Mouse (Mus musculus): ENCODE results near the gene Cnot3. TPM values are rescaled to one million over a fixed set of nuclear protein-coding genes. Genes with fewer than 3 reads are reported as not detected.

The Cnot3 gene
- polyA plus RNA-seq, 1 experiment from 2014 or later = 55.3 TPM

DNA sequence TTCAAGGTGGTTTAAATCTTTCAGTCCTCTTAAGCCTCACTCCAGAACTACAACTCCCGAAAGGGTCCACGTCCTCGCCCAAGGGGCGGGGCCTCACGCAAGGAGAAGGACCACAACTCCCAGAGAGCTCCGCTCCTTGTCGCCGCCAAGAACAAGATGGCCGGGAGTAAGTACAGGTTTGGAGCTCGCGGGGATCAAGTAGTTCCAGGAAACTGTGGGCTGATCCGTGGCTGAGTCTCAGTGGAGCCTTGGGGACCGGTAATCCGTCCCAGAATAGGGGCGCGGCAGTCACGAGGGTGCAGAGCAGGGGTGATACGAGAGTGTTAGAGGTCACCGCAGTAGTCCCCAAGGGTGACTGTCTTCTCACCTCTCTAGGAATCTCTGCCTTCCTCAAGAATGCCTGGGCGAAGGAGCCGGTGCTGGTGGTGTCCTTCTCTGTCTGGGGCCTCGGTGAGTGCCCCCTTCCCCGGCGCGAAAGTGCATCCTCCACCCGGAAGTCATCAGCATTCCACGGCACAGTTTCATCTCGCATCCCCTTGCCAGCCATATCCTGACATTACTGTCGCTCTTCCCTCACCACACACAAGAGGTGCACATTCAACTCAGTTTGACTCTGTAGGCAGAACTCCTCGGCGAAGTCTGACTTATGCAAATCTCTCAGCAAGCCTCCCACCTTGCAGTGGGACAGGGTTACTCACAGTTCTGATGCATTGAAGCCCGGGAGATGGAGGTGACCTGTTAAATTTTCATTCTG is 27.6 kb upstream of the Cnot3 start, which contains the start of gene Ndufa3:
Gene Ndufa3, plus strand, starts transcription at position 132 of the 754 bp plus-strand sequence.
- H3K4me2 ChIP-seq = peak within 1 kb of the TSS; percentile 76
- peaks cover 10% of the 10 kb centered on the region for H3K4me1 ChIP-seq
- peaks cover 34% of the 10 kb centered on the region for H3K36me3 ChIP-seq (ENCODE audit: poor library complexity, severe bottlenecking)
- no peaks in the 10 kb centered on the region for H3K9me3 ChIP-seq (replicated peaks)
- H3K9ac ChIP-seq = peak within 1 kb of the TSS; percentile 89
- H3K27ac ChIP-seq = 0 out of 2 replicates have a peak within 1 kb of the TSS, but pooled peaks have one; percentile 25
- H3K27me3 ChIP-seq = no peaks in the 10 kb centered on the region
- ATAC-seq = peak; percentile 98
- WGBS = under 1% methylated on average over 29 of the region's 32 CpGs
- H3K4me3 ChIP-seq = peak within 1 kb of the TSS; percentile 79

DNA sequence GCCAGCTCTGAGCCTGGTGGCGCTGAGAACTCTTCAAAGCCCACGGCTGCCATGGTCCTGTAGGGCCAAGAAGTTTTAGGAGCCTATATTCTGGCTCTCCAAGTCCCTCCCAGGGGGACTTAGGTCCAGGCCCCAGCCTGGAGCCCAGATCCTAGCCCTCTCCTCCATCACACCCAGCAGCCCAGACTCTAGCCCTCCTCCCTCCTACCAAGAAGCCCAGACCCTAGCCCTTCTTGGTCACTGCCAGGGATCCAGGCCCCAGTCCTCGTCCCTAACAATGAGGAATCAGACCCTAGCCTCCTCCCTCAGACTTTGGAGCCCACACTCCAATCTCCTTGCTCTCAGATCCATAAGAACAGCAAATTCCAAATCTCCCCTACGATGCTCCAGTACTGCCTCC is 16.0 kb upstream of the Cnot3 start:
- Histone ChIP-seq H3K9ac (peak overlapping the region; percentile 84), H3K27ac (peak overlapping the region; percentile 40; the same call in 1 of the 2 replicates), H3K4me3 (peak overlapping the region; percentile 70), H3K9me3 (replicated peaks) (no peaks in the 10 kb centered on the region), H3K36me3 (ENCODE audit: poor library complexity, severe bottlenecking) (peaks cover 41% of the 10 kb centered on the region), H3K4me2 (peak overlapping the region; percentile 97), H3K27me3 (no peaks in the 10 kb centered on the region), H3K4me1 (peaks cover 29% of the 10 kb centered on the region)
- 33% methylated on average over 4 of the region's 4 CpGs for WGBS
- ATAC-seq = peak; percentile 42

DNA sequence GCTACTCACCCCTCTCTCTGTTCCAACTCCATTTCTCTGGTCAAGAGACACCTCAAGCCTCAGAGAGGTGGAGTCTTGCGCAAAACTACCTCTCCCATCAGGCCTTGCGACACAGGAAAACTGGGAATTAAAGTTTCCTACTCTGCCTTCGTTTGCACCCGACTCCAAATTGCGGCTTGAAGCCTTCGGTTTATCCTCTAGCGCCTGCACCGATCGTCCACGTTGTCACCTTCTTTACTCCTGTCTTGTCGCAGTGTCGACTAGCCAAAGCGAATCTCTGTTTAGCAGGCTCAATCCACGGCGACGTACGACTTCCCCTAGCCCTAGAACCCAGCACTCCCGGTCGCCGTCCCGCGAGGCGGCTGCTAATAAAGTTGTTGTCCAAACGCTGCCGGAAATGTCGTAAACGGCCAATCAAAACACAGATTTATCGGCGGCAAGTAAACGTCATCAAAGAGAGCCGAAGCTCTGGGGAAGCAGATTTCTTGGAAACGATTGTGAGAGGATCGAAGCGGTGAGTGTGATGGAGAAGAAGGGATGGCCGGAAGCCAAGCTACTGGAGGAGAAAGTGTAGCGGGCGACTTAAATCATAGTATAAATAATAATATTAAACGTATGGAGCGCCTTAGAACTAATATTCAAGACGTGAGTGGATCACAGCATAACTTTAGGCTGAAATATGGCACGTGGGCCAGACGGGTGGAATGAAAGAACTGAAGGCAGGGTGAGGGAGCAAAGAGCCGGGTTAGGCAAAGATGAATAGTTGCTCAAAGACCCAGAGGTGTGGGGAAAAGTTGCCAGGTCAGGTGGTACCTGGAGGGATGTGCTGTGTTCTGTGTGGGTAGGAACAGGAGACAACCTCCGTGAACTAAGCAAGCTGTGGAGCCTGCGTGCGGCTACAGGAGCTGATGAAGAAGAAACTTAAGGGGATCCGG is 15.3 kb upstream of the Cnot3 start, which contains the start of the genes Tfpt and Prpf31:
Gene Tfpt, minus strand, starts transcription at position 387 of the 935 bp plus-strand sequence.
Gene Prpf31, plus strand, starts transcription at position 443 of the 935 bp plus-strand sequence.
- Histone ChIP-seq H3K4me1 (peaks cover 29% of the 10 kb centered on the region), H3K4me3 (peak within 1 kb of the TSS; percentile 70), H3K9me3 (replicated peaks) (no peaks in the 10 kb centered on the region), H3K36me3 (ENCODE audit: poor library complexity, severe bottlenecking) (peaks cover 41% of the 10 kb centered on the region), H3K27me3 (no peaks in the 10 kb centered on the region), H3K9ac (peak within 1 kb of the TSS; percentile 84), H3K27ac (peak within 1 kb of the TSS; percentile 40), H3K4me2 (peak within 1 kb of the TSS; percentile 97)
- ATAC-seq = peak; percentile 90
- 2% methylated on average over 47 of the region's 47 CpGs for WGBS

DNA sequence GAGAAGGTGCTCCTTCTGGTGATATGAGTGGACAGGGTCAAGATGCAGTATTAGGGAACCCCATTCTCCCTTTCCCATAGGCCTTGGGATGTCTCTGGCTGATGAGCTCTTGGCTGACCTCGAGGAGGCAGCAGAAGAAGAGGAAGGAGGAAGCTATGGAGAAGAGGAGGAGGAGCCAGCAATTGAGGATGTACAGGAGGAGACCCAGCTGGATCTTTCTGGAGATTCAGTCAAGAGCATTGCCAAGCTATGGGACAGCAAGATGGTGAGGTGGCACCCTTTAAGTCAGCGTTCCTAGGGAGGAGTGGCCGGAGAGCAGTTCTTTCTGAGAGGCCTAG is 14.6 kb upstream of the Cnot3 start:
- WGBS = 63% methylated on average over 3 of the region's 3 CpGs

DNA sequence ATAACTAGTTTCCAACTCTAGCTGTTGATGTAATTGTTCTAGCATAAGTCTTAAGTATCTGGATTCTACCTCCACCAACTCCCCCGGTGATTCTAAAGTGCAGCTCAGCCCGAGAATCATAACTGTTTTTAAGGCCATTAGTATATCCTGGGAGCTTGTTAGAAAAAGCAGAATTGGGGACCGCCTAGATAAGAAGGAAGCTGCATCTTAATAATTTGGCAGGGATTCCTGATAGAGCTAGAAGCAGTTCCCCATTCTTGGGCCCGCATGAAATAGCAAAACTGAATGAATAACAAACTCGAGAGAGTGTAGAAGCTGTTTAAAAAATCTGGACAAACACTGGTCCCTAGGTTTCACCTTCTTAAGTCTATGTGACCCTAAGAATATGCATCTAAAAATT is 1.7 kb upstream of the Cnot3 start:
- Histone ChIP-seq H3K4me3 (no peak overlapping the region), H3K4me1 (peaks cover 30% of the 10 kb centered on the region), H3K9me3 (replicated peaks) (no peaks in the 10 kb centered on the region), H3K27ac (no peak overlapping the region), H3K9ac (no peak overlapping the region), H3K36me3 (ENCODE audit: poor library complexity, severe bottlenecking) (peaks cover 46% of the 10 kb centered on the region), H3K27me3 (no peaks in the 10 kb centered on the region), H3K4me2 (peak overlapping the region; percentile 93; the same call in 1 of the 2 replicates)
- 75% methylated on average over 5 of the region's 5 CpGs for WGBS
- no peak for ATAC-seq

More for the DNA sequence above, 14.6 kb upstream of the Cnot3 start:
- Histone ChIP-seq H3K27ac (no peak overlapping the region), H3K9me3 (replicated peaks) (no peaks in the 10 kb centered on the region), H3K36me3 (ENCODE audit: poor library complexity, severe bottlenecking) (peaks cover 41% of the 10 kb centered on the region), H3K4me1 (peaks cover 29% of the 10 kb centered on the region), H3K27me3 (no peaks in the 10 kb centered on the region), H3K9ac (peak overlapping the region; percentile 75), H3K4me3 (peak overlapping the region; percentile 70), H3K4me2 (peak overlapping the region; percentile 97)
- ATAC-seq = peak; percentile 7; the same call in 1 of the 2 replicates

DNA sequence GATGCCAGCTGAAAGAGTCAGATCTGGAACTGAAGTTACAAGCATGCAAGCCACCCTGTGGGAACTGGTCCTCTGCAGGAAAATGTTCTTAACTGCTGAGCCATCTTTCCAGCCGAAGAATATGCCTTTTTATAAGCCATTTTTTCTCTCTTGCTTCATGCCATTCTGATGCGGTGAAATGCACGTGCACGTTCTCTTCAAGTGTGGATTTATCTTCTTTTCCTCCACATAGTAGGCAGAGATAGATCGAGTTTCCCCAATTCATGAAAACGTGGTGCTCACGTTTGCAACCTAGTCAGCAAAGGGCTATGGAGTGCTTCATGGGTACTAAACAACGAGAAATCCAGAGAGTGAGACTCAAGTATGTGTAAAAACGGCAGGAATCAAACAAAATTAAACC is 1.2 kb upstream of the Cnot3 start:
- 24% methylated on average over 9 of the region's 9 CpGs for WGBS
- H3K4me3 ChIP-seq = peak overlapping the region; percentile 95
- no peak for ATAC-seq
- peaks cover 34% of the 10 kb centered on the region for H3K4me1 ChIP-seq
- peak overlapping the region; percentile 93 for H3K4me2 ChIP-seq
- H3K9me3 ChIP-seq (replicated peaks) = no peaks in the 10 kb centered on the region
- no peak overlapping the region for H3K27ac ChIP-seq
- H3K27me3 ChIP-seq = no peaks in the 10 kb centered on the region
- 0 out of 2 replicates have a peak overlapping the region, but pooled peaks have one; percentile 1 for H3K9ac ChIP-seq
- H3K36me3 ChIP-seq (ENCODE audit: poor library complexity, severe bottlenecking) = peaks cover 42% of the 10 kb centered on the region

DNA sequence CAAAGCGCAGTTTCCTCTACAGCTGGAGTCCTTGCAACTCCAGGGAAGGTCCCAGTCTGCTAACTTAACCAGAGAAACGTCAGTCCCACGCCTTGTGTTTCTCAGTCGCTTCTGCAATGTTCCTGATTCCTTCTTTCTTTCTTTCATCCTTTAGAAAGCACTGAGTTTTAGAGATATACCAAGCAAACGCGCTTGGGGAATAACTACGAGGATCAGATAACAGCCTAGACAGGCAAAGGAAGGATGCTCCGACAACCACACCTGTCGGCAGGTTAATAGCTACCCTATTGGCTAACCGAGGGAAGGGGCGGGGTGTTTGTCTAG is 758 bp upstream of the Cnot3 start:
- peak overlapping the region; percentile 95 for H3K4me3 ChIP-seq

DNA sequence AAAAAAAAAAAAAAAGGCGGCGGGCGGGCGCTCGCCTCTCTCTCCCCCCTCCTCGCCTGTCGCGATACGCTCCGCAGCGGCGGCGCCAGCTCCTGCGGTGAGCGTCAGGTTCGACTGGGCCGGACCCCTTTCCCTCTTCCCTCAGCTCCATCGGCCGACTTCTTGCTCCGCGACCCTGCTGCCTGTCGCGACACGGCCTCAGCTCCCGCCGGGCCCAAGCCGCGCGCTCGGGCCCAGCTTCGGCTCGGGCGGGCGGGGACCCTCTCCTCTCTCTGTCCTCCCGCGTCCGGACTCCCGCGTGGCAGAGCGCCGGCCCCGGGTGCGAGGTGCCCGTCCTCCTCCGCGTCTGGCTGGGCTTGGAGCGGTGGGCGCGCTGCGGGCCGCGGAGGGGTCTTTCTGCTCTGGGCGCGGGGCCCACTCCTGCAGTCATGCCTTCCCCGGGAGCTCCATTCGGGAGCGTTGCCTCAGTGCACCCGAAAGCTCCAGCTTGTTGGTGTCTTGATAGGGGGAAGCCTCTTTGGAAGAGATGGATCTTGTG is 489 bp downstream of the Cnot3 start:
- Histone ChIP-seq H3K9me3 (replicated peaks) (no peaks in the 10 kb centered on the region), H3K36me3 (ENCODE audit: poor library complexity, severe bottlenecking) (peaks cover 31% of the 10 kb centered on the region), H3K4me1 (peaks cover 43% of the 10 kb centered on the region), H3K27me3 (no peaks in the 10 kb centered on the region), H3K9ac (peak overlapping the region; percentile 99), H3K27ac (peak overlapping the region; percentile 97), H3K4me2 (peak overlapping the region; percentile 93), H3K4me3 (peak overlapping the region; percentile 95)
- ATAC-seq = no peak; the same call in 1 of the 2 replicates
- under 1% methylated on average over 51 of the region's 58 CpGs for WGBS

More for the DNA sequence above, 758 bp upstream of the Cnot3 start:
- no peaks in the 10 kb centered on the region for H3K27me3 ChIP-seq
- peak overlapping the region; percentile 93 for H3K4me2 ChIP-seq
- peaks cover 38% of the 10 kb centered on the region for H3K4me1 ChIP-seq
- H3K9ac ChIP-seq = 0 out of 2 replicates have a peak overlapping the region, but pooled peaks have one; percentile 1
- ATAC-seq = no peak
- peaks cover 38% of the 10 kb centered on the region for H3K36me3 ChIP-seq (ENCODE audit: poor library complexity, severe bottlenecking)
- WGBS = 1% methylated on average over 11 of the region's 11 CpGs
- no peaks in the 10 kb centered on the region for H3K9me3 ChIP-seq (replicated peaks)
- peak overlapping the region; percentile 97; the same call in 1 of the 2 replicates for H3K27ac ChIP-seq

DNA sequence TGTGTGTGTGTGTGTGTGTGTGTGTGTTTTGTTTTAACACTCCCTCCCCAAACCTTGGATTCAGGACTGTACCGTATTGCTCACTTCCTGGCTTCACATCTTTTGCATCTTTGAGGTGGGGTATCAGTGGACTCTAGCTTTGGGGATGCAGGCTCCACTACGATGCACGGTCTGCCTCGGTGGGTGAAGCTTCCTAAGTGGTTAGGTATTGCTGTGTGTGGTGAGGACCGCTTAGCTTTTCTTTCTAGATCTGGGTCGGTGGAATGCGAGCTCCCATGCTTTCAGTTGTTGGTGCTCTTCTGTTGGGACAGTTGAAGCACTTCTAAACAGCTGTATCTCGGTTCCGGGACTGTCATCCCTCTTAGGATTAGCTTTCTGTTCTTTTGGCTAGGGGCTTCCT is 1.1 kb downstream of the Cnot3 start:
- Histone ChIP-seq H3K36me3 (ENCODE audit: poor library complexity, severe bottlenecking) (peaks cover 31% of the 10 kb centered on the region), H3K27me3 (no peaks in the 10 kb centered on the region), H3K4me2 (peak overlapping the region; percentile 93), H3K27ac (peak overlapping the region; percentile 97), H3K9me3 (replicated peaks) (no peaks in the 10 kb centered on the region), H3K4me1 (peaks cover 43% of the 10 kb centered on the region), H3K9ac (peak overlapping the region; percentile 99), H3K4me3 (peak overlapping the region; percentile 95)
- no peak for ATAC-seq
- 18% methylated on average over 9 of the region's 9 CpGs for WGBS

DNA sequence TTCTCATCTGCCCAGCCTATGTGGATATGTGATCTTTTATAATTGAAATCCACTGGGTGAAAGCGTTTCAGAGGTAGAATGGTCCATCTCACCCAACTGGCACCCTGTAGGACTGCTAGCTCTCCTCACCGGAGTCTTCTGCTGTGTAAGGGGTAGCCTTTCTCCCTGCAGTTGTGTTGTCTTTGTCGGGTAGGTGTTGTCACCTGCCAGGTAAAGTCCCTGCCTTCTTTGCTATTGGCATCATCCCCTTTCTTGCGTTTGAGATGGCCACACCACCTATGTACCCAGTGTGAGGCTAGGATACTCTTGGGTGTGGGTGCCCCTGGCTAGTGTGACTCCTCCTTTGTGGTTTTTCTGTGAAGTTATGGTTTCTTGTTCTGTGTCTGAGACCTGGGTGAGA is 1.6 kb downstream of the Cnot3 start:
- peaks cover 43% of the 10 kb centered on the region for H3K4me1 ChIP-seq
- H3K9me3 ChIP-seq (replicated peaks) = no peaks in the 10 kb centered on the region
- peak overlapping the region; percentile 95 for H3K4me3 ChIP-seq
- no peaks in the 10 kb centered on the region for H3K27me3 ChIP-seq
- H3K4me2 ChIP-seq = peak overlapping the region; percentile 93
- no peak overlapping the region for H3K27ac ChIP-seq
- no peak for ATAC-seq
- H3K36me3 ChIP-seq (ENCODE audit: poor library complexity, severe bottlenecking) = peaks cover 32% of the 10 kb centered on the region
- H3K9ac ChIP-seq = peak overlapping the region; percentile 99
- 64% methylated on average over 4 of the region's 4 CpGs for WGBS

DNA sequence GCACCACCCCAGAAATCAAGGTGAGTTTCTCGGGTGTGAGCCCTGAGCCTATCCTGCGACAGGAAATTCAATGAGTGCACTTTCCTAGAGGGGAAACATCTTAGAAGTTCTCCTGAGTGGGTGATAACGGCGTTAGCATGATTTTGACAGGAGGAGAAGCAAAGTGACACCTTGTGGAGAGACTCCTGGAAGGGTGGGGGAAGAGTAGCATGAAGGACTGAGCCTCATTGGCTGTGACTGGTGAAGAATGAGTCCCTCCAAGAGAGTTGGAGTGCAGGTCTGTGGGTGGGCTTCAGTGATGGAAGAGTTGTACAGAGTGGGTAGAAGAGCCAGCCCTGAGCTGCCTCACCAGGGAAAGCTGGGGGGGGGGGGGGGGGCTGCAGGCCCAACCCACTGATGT is 11.9 kb downstream of the Cnot3 start:
- no peak for ATAC-seq
- H3K27me3 ChIP-seq = no peaks in the 10 kb centered on the region
- H3K4me3 ChIP-seq = no peak overlapping the region
- WGBS = 93% methylated on average over 4 of the region's 4 CpGs
- no peak overlapping the region for H3K27ac ChIP-seq
- H3K36me3 ChIP-seq (ENCODE audit: poor library complexity, severe bottlenecking) = peaks cover 98% of the 10 kb centered on the region
- H3K9ac ChIP-seq = no peak overlapping the region
- H3K4me2 ChIP-seq = no peak overlapping the region
- no peaks in the 10 kb centered on the region for H3K9me3 ChIP-seq (replicated peaks)
- no peaks in the 10 kb centered on the region for H3K4me1 ChIP-seq

Measured in forebrain, embryonic 13.5 days (tissue).